Mouse (Mus musculus): ENCODE results near the gene Plekhs1.
"Not testable (repeated sequence)": the region's sequence is repeated elsewhere in the genome, so short reads cannot be mapped to it uniquely, and the experiment has no call there.

Plekhs1 gene

GRCm38 (mm10) chr19:56511207-56511606 lies 49.8 kb downstream of the Plekhs1 start:
- in situ Hi-C loops (cut with MboI; ENCODE audit: low sequenced_read_pairs), result not testable (repeated sequence)

GRCm38 (mm10) chr19:56513527-56513926 lies 52.1 kb downstream of the Plekhs1 start:
- in situ Hi-C loops (cut with MboI; ENCODE audit: low sequenced_read_pairs), result not testable (repeated sequence)

DNA sequence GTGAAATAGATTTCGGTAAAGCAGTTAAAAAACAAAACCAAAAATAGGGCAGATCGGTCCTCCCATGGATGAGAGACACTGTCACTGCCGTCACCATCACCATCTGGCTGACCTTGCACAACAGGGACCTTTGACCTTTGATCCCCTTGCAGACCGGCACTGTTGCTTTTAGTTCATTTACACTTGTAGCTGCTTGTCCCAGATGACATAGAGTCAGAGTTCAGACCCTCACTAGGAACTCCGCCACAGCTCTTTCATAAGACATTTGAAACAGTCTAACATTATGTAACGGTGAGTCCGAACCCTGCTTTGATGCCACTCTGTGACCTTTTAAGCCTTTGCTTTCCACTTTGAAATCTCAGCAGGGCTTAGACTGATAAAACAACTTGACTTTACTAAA lies 58.0 kb downstream of the Plekhs1 start:
- in situ Hi-C loops (cut with MboI; ENCODE audit: low sequenced_read_pairs), result not testable (repeated sequence)

GRCm38 (mm10) chr19:56530529-56530928 lies 69.1 kb downstream of the Plekhs1 start:
- in situ Hi-C loops (cut with MboI; ENCODE audit: low sequenced_read_pairs), result not testable (repeated sequence)

DNA sequence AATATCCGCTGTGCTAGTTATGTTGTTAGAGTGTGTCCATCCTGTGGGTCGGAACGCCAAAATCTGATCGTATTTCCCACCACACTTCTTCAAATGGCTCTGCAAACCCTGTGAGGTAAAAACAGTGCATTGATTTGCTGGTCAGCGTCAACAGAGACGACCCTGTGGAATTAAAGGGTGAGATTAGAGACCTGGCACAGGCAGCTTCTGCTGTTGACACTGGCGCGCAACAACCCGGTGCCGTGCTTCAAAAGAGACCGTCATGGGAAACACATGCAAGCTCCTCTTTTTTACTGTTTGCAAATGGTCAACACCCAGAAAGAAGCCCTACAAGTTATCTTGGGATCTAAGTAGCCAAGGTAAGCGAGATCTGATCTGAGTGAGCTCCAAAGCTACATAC lies 69.8 kb downstream of the Plekhs1 start:
- in situ Hi-C loops (cut with MboI; ENCODE audit: low sequenced_read_pairs), result no loop called here

GRCm38 (mm10) chr19:56533291-56534071 lies 72.0 kb downstream of the Plekhs1 start:
- in situ Hi-C loops (cut with MboI; ENCODE audit: low sequenced_read_pairs), result no loop called here

DNA sequence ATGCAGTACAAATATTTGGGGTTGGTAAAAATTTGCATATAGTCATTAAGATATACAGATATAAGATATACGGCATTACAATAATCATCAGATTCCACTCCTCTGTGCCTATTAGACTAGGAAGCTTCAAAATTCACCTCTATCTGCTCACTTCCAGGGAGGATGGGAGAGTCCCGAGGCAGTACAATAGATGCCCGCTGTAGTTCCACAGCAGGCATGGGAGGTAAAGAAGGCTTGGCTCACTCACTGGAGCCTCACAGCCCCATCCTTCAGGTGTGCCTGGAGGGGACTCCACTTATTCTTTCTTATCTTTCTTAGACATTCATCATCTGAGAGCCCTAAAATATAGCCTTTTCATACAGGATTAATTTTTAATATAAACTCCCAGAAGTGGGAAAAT lies 72.9 kb downstream of the Plekhs1 start:
- in situ Hi-C loops (cut with MboI; ENCODE audit: low sequenced_read_pairs), result no loop called here

DNA sequence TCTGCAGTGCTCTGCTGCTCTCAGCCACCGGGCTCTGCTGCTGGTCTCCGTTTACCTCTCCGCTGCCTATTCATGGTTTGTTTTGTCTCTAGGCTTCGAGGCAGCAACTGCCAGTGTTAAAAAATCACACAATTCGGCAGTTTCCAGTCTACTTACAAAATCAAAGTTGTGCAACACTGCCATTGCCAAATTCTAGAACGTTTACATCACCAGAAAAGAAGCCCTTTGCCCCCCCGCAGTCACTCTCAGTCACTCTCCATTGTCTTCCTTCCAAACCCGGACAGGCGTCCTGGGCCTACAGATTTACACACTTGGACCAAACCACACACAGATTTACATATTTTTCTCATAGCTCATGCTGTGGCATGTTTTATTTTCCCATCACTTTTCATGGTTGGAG lies 73.6 kb downstream of the Plekhs1 start:
- in situ Hi-C loops (cut with MboI; ENCODE audit: low sequenced_read_pairs), result no loop called here

- in situ Hi-C loops (cut with MboI; ENCODE audit: low sequenced_read_pairs), result no loop called here
Observed at GRCm38 (mm10) chr19:56535765-56536164, 74.3 kb downstream of the Plekhs1 start.
